Mouse (Mus musculus) skeletal muscle tissue, postnatal 0 days (tissue): ENCODE data around the gene Olfr1176. TPM values are rescaled to one million over a fixed set of nuclear protein-coding genes. Genes with fewer than 3 reads are reported as not detected.

Source experiments
- polyA plus RNA-seq: library from polyadenylated mRNA; unstranded; fragments of >200 nt; fragmentation: Nextera tagmentation; extraction: Ambion mirVana; gene quantifications from 2 replicates; pipeline ENCODE4 v1.2.1, GENCODE M21; 2015

The Olfr1176 gene
- polyA plus RNA-seq: not detected in 2 replicates

GRCm38 (mm10) chr2:88336421-88336820 lies at the start of gene Olfr1176:
Gene Olfr1176, plus strand, starts transcription at chr2:88336721.

GRCm38 (mm10) chr2:88315035-88315434 lies 21.5 kb upstream of the Olfr1176 start, which contains the start of gene Olfr1174-ps:
Gene Olfr1174-ps, minus strand, starts transcription at chr2:88315135.

GRCm38 (mm10) chr2:88327115-88327514 lies 9.4 kb upstream of the Olfr1176 start, which contains the start of gene Olfr1175-ps:
Gene Olfr1175-ps, minus strand, starts transcription at chr2:88327215.

GRCm38 (mm10) chr2:88346392-88346791 lies 9.9 kb downstream of the Olfr1176 start, which contains the start of gene Olfr1177-ps:
Gene Olfr1177-ps, minus strand, starts transcription at chr2:88346492.

GRCm38 (mm10) chr2:88386762-88387161 lies 50.2 kb downstream of the Olfr1176 start, which contains the start of gene Olfr1178:
Gene Olfr1178, plus strand, starts transcription at chr2:88387062.

Other genes with a start within 250 kb of the Olfr1176 start
- not detected in 2 replicates for gene Olfr1164, start 242.8 kb upstream of the Olfr1176 start, polyA plus RNA-seq
- gene Olfr1166, start 208.4 kb upstream of the Olfr1176 start, polyA plus RNA-seq: not detected in 2 replicates
- gene Olfr1167, start 181.5 kb upstream of the Olfr1176 start, polyA plus RNA-seq: not detected in 2 replicates
- gene Olfr1168, start 154.8 kb upstream of the Olfr1176 start, polyA plus RNA-seq: not detected in 2 replicates
- gene Olfr1170, start 108.4 kb upstream of the Olfr1176 start, polyA plus RNA-seq: not detected in 2 replicates
- gene Olfr1173, start 56.8 kb upstream of the Olfr1176 start, polyA plus RNA-seq: not detected in 2 replicates
- not detected in 2 replicates for gene Olfr1174-ps, start 21.6 kb upstream of the Olfr1176 start, polyA plus RNA-seq
- gene Olfr1175-ps, start 9.5 kb upstream of the Olfr1176 start, polyA plus RNA-seq: not detected in 2 replicates
- not detected in 2 replicates for gene Olfr1177-ps, start 9.8 kb downstream of the Olfr1176 start, polyA plus RNA-seq
- not detected in 2 replicates for gene Olfr1178, start 50.3 kb downstream of the Olfr1176 start, polyA plus RNA-seq
- gene Olfr1179, start 69.7 kb downstream of the Olfr1176 start, polyA plus RNA-seq: not detected in 2 replicates
- gene Olfr1180, start 82.4 kb downstream of the Olfr1176 start, polyA plus RNA-seq: not detected in 2 replicates
- not detected in 2 replicates for gene Olfr1181, start 89.5 kb downstream of the Olfr1176 start, polyA plus RNA-seq
- gene Gm13757, start 112.4 kb downstream of the Olfr1176 start, polyA plus RNA-seq: not detected in 2 replicates
- gene Olfr1183, start 118.1 kb downstream of the Olfr1176 start, polyA plus RNA-seq: not detected in 2 replicates
- not detected in 2 replicates for gene Olfr1184, start 146.9 kb downstream of the Olfr1176 start, polyA plus RNA-seq
- gene Olfr1185-ps1, start 156.6 kb downstream of the Olfr1176 start, polyA plus RNA-seq: not detected in 2 replicates
- not detected in 2 replicates for gene Olfr1186, start 181.8 kb downstream of the Olfr1176 start, polyA plus RNA-seq
- gene Olfr1188, start 220.2 kb downstream of the Olfr1176 start, polyA plus RNA-seq: not detected in 2 replicates
- not detected in 2 replicates for gene Olfr1189, start 249.7 kb downstream of the Olfr1176 start, polyA plus RNA-seq